Mouse (Mus musculus): ENCODE measurements around the gene Slc17a7. TPM values are rescaled to one million over a fixed set of nuclear protein-coding genes. Genes with fewer than 3 reads are reported as not detected.
A peak's percentile ranks its signal among the peaks of the same experiment; 100 is the strongest.
"Not testable (repeated sequence)": the region's sequence is repeated elsewhere in the genome, so short reads cannot be mapped to it uniquely, and the experiment has no call there.

The Slc17a7 gene
- polyA plus RNA-seq, 1 experiment, result 0.06 TPM

DNA sequence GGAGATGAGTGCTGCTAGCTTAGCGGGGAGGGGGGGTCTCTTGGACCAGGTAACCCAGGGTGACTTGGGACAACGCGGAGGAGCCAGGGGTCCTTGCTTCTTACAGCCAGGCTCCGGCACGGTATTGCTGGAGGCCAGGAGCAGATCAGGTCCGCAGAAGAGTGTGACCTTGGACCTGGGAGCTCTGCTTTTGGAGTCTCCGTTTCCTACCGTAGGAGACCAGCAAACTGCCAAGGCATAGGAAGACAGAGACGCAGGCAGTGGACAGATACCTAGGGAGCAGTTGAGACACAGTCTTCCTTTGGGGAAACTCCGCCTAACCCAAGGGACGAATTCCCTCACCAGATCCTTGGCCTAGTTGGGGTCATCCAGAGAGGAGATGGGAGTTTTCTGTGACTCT lies 2.0 kb downstream of the Slc17a7 start:
- peaks cover 23% of the 10 kb centered on the region for H3K27me3 ChIP-seq (ENCODE audit: control insufficient read depth, insufficient read depth, low read length)

GRCm38 (mm10) chr7:45166950-45167401 lies 3.2 kb downstream of the Slc17a7 start:
- Histone ChIP-seq H3K4me3 (ENCODE audit: extremely low read depth, insufficient read depth, insufficient read length) (no peak overlapping the region), H3K36me3 (ENCODE audit: control insufficient read depth, insufficient read depth, low read length) (no peaks in the 10 kb centered on the region), H3K27ac (ENCODE audit: insufficient read depth, low read length) (no peak overlapping the region), H3K4me1 (ENCODE audit: control insufficient read depth, insufficient read depth, insufficient read length) (peaks cover 3% of the 10 kb centered on the region), H3K27me3 (ENCODE audit: control insufficient read depth, insufficient read depth, low read length) (peaks cover 23% of the 10 kb centered on the region)
- 35% methylated on average over 10 of the region's 10 CpGs for WGBS
- DNase-seq (ENCODE audit: low read depth in 1 of 2, low spot score in 2 of 2), result no peak
- TF ChIP-seq CTCF (IDR thresholded peaks at IDR 0.05; ENCODE audit: extremely low read depth, insufficient read depth, insufficient read length, insufficient replicate concordance), result no peak
- no peak for TF ChIP-seq POLR2A (IDR thresholded peaks at IDR 0.05; ENCODE audit: low read depth, low read length)

More for the DNA sequence above, 2.0 kb downstream of the Slc17a7 start:
- DNase-seq (ENCODE audit: low read depth in 1 of 2, low spot score in 2 of 2), result no peak
- 71% methylated on average over 11 of the region's 11 CpGs for WGBS
- Histone ChIP-seq H3K4me3 (ENCODE audit: extremely low read depth, insufficient read depth, insufficient read length) (no peak overlapping the region), H3K4me1 (ENCODE audit: control insufficient read depth, insufficient read depth, insufficient read length) (peaks cover 3% of the 10 kb centered on the region), H3K36me3 (ENCODE audit: control insufficient read depth, insufficient read depth, low read length) (no peaks in the 10 kb centered on the region), H3K27ac (ENCODE audit: insufficient read depth, low read length) (no peak overlapping the region)
- TF ChIP-seq POLR2A (IDR thresholded peaks at IDR 0.05; ENCODE audit: low read depth, low read length), result no peak
- no peak for TF ChIP-seq CTCF (IDR thresholded peaks at IDR 0.05; ENCODE audit: extremely low read depth, insufficient read depth, insufficient read length, insufficient replicate concordance)

DNA sequence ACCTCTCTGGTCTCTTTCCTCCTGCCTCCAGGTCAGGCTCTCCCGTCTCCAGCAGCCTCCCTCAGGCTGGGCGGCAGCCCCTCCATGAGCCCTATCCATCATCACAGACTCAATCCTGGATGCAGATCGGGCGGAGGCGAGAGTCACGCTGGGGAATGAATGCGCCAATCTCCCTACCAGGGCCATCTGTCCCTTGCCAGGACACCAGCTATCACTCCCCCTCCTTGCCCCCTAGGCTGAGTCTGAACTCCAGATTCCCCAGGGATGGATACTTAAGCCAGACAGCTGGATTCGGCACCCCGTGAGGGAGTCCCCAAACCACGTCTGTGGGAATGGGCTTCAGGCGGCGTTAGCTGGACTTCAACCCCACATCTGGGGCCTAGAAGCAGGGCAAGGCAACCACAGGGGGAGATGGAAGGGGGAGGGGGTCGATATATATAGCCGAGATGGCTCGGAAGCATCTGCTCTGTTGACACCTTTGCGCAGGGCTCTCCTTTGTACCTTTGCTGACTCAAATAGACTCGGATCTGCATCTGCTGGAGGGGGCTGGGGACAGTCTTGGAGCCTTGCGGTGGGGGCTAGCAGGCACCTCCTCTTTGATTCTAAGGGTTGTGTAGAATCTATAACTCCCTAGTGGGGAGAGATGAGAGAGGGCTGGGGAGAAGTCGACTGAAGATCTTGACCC lies 4.2 kb downstream of the Slc17a7 start:
- DNase-seq (ENCODE audit: low read depth in 1 of 2, low spot score in 2 of 2), result no peak
- no peak overlapping the region for H3K27ac ChIP-seq (ENCODE audit: insufficient read depth, low read length)
- H3K36me3 ChIP-seq (ENCODE audit: control insufficient read depth, insufficient read depth, low read length), result no peaks in the 10 kb centered on the region
- H3K4me3 ChIP-seq (ENCODE audit: extremely low read depth, insufficient read depth, insufficient read length), result no peak overlapping the region
- 14% methylated on average over 19 of the region's 19 CpGs for WGBS
- H3K4me1 ChIP-seq (ENCODE audit: control insufficient read depth, insufficient read depth, insufficient read length), result peaks cover 3% of the 10 kb centered on the region
- TF ChIP-seq POLR2A (IDR thresholded peaks at IDR 0.05; ENCODE audit: low read depth, low read length) (no peak), CTCF (IDR thresholded peaks at IDR 0.05; ENCODE audit: extremely low read depth, insufficient read depth, insufficient read length, insufficient replicate concordance) (no peak)
- H3K27me3 ChIP-seq (ENCODE audit: control insufficient read depth, insufficient read depth, low read length), result peaks cover 23% of the 10 kb centered on the region

DNA sequence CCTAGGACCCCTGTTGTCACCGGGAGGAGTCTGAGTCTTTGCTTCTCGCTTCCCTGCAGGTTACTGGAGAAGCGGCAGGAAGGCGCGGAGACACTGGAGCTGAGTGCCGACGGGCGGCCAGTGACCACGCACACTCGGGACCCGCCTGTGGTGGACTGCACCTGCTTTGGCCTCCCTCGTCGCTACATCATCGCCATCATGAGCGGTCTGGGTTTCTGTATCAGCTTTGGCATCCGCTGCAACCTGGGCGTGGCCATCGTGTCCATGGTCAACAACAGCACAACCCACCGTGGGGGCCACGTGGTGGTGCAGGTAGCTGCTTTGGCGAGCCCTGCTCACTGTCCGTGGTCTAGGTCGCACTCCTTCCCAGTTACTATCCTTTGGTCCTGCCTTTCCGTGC lies 4.9 kb downstream of the Slc17a7 start:
- Histone ChIP-seq H3K27ac (ENCODE audit: insufficient read depth, low read length) (no peak overlapping the region), H3K4me1 (ENCODE audit: control insufficient read depth, insufficient read depth, insufficient read length) (peaks cover 1% of the 10 kb centered on the region), H3K36me3 (ENCODE audit: control insufficient read depth, insufficient read depth, low read length) (no peaks in the 10 kb centered on the region), H3K27me3 (ENCODE audit: control insufficient read depth, insufficient read depth, low read length) (peaks cover 22% of the 10 kb centered on the region), H3K4me3 (ENCODE audit: extremely low read depth, insufficient read depth, insufficient read length) (no peak overlapping the region)
- DNase-seq (ENCODE audit: low read depth in 1 of 2, low spot score in 2 of 2), result no peak
- TF ChIP-seq CTCF (IDR thresholded peaks at IDR 0.05; ENCODE audit: extremely low read depth, insufficient read depth, insufficient read length, insufficient replicate concordance) (no peak), POLR2A (IDR thresholded peaks at IDR 0.05; ENCODE audit: low read depth, low read length) (no peak)
- 15% methylated on average over 24 of the region's 24 CpGs for WGBS

GRCm38 (mm10) chr7:45169495-45169894 lies 5.7 kb downstream of the Slc17a7 start:
- Histone ChIP-seq H3K27me3 (ENCODE audit: control insufficient read depth, insufficient read depth, low read length) (peaks cover 15% of the 10 kb centered on the region), H3K36me3 (ENCODE audit: control insufficient read depth, insufficient read depth, low read length) (no peaks in the 10 kb centered on the region), H3K4me3 (ENCODE audit: extremely low read depth, insufficient read depth, insufficient read length) (no peak overlapping the region), H3K27ac (ENCODE audit: insufficient read depth, low read length) (no peak overlapping the region), H3K4me1 (ENCODE audit: control insufficient read depth, insufficient read depth, insufficient read length) (no peaks in the 10 kb centered on the region)
- TF ChIP-seq POLR2A (IDR thresholded peaks at IDR 0.05; ENCODE audit: low read depth, low read length) (no peak), CTCF (IDR thresholded peaks at IDR 0.05; ENCODE audit: extremely low read depth, insufficient read depth, insufficient read length, insufficient replicate concordance) (no peak)
- 92% methylated on average over 3 of the region's 3 CpGs for WGBS
- DNase-seq (ENCODE audit: low read depth in 1 of 2, low spot score in 2 of 2), result no peak

GRCm38 (mm10) chr7:45172974-45173373 lies 9.2 kb downstream of the Slc17a7 start:
- no peak for DNase-seq (ENCODE audit: low read depth in 1 of 2, low spot score in 2 of 2)
- 63% methylated on average over 7 of the region's 7 CpGs for WGBS
- Histone ChIP-seq H3K4me1 (ENCODE audit: control insufficient read depth, insufficient read depth, insufficient read length) (peaks cover 5% of the 10 kb centered on the region), H3K27ac (ENCODE audit: insufficient read depth, low read length) (no peak overlapping the region), H3K27me3 (ENCODE audit: control insufficient read depth, insufficient read depth, low read length) (peaks cover 32% of the 10 kb centered on the region), H3K4me3 (ENCODE audit: extremely low read depth, insufficient read depth, insufficient read length) (no peak overlapping the region), H3K36me3 (ENCODE audit: control insufficient read depth, insufficient read depth, low read length) (no peaks in the 10 kb centered on the region)
- TF ChIP-seq CTCF (IDR thresholded peaks at IDR 0.05; ENCODE audit: extremely low read depth, insufficient read depth, insufficient read length, insufficient replicate concordance) (peak; percentile 42; the same call in 1 of the 2 replicates), POLR2A (IDR thresholded peaks at IDR 0.05; ENCODE audit: low read depth, low read length) (no peak)

- peaks cover 26% of the 10 kb centered on the region for H3K27me3 ChIP-seq (ENCODE audit: control insufficient read depth, insufficient read depth, low read length)
- H3K36me3 ChIP-seq (ENCODE audit: control insufficient read depth, insufficient read depth, low read length); H3K4me3 ChIP-seq (ENCODE audit: extremely low read depth, insufficient read depth, insufficient read length); H3K4me1 ChIP-seq (ENCODE audit: control insufficient read depth, insufficient read depth, insufficient read length); H3K27ac ChIP-seq (ENCODE audit: insufficient read depth, low read length): not testable (repeated sequence)
- DNase-seq (ENCODE audit: low read depth in 1 of 2, low spot score in 2 of 2), result peak in 1 of 2 experiments; percentile 34
- WGBS, result 62% methylated on average over 1 of the region's 1 CpGs
- TF ChIP-seq CTCF (IDR thresholded peaks at IDR 0.05; ENCODE audit: extremely low read depth, insufficient read depth, insufficient read length, insufficient replicate concordance), result peak; percentile 11; the same call in 1 of the 2 replicates
Measured at GRCm38 (mm10) chr7:45173772-45174171, 10.0 kb downstream of the Slc17a7 start.

Data from spleen, adult 2 months (tissue).